Mouse (Mus musculus) leukemia stem cell, adult 10-12 weeks (primary cell): ENCODE data around the gene Olfr373. TPM values are rescaled to one million over a fixed set of nuclear protein-coding genes. Genes with fewer than 3 reads are reported as not detected.

ENCODE experiments used
- polyA plus RNA-seq: library from polyadenylated mRNA; stranded (reverse); fragments of >175 nt; gene quantifications from 2 replicates; pipeline ENCODE4 v1.2.3, GENCODE M21; 2012; ENCODE audit warnings: low replicate concordance

Olfr373 gene
- polyA plus RNA-seq, result 0.06 TPM in 1 of 2 replicates, not detected in the other

DNA sequence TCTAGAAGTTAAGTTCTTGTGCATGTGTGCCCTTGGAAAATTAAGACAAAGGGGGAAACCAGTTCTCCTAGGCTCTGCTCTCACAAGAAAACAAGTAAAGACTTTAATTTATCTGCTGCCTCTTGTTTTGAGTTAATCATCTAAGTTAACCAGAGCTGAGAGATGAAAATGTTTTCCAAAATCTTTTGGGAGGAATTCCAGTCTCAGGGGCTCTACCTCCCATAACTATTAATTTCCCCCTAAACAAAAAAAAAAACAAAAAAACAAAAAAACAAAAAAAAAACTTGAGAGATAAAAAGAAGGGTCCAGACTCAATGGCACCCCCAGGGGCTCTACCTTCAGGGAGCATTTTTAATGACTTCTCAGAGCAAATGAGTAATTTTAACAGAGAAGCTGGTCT lies at the start of gene Olfr373:
TSS of gene Olfr373 (plus strand) at position 301 of the 400 bp plus-strand sequence.

DNA sequence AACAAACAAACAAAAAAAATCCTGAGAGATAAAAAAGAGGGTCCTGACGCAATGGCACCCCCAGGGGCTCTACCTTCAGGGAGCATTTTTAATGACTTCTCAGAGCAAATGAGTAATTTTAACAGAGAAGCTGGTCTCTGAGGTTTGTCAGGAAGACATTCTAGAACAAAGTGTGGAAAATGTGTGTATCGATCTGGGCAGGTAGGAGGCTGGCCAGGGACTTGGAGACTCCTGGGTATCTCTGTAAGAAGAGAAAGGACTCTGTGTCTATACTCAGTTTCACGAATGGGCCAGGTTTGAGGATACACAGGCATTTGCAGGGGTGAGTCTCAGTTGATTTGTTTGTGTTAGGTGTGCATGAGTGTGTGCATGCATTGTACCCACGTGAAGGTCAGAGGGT lies 42.1 kb upstream of the Olfr373 start, which contains the start of gene Olfr372:
TSS of gene Olfr372 (plus strand) at position 301 of the 400 bp plus-strand sequence.

GRCm38 (mm10) chr8:72106740-72107139 lies 23.8 kb downstream of the Olfr373 start, which contains the start of gene Olfr374:
Gene Olfr374 (plus strand): TSS chr8:72107040.

GRCm38 (mm10) chr8:72134756-72135445 lies 51.9 kb downstream of the Olfr373 start, which contains the start of gene Tpm4:
Gene Tpm4 (plus strand): TSS chr8:72134975.

Other genes starting within 250 kb of the Olfr373 start
- 0.20 and 0.48 TPM in 2 replicates for gene Zfp709, start 201.2 kb upstream of the Olfr373 start, polyA plus RNA-seq
- gene Zfp882, start 174.6 kb upstream of the Olfr373 start, polyA plus RNA-seq, result 0.09 and 0.49 TPM in 2 replicates
- 0.25 and 2.2 TPM in 2 replicates for gene Zfp617, start 174.5 kb upstream of the Olfr373 start, polyA plus RNA-seq
- 1.1 and 4.8 TPM in 2 replicates for gene Zfp961, start 132.1 kb upstream of the Olfr373 start, polyA plus RNA-seq
- 6.8 and 30.5 TPM in 2 replicates for gene Cyp4f18, start 73.6 kb upstream of the Olfr373 start, polyA plus RNA-seq
- gene Olfr372, start 42.0 kb upstream of the Olfr373 start, polyA plus RNA-seq, result not detected in 2 replicates
- 0.02 TPM in 1 of 2 replicates, not detected in the other for gene Olfr374, start 23.9 kb downstream of the Olfr373 start, polyA plus RNA-seq
- 15.1 and 15.6 TPM in 2 replicates for gene Tpm4, start 51.8 kb downstream of the Olfr373 start, polyA plus RNA-seq
- gene Rab8a, start 78.0 kb downstream of the Olfr373 start, polyA plus RNA-seq, result 24.9 and 70.2 TPM in 2 replicates
- 4.4 and 24.5 TPM in 2 replicates for gene Hsh2d, start 106.5 kb downstream of the Olfr373 start, polyA plus RNA-seq
- gene Cib3, start 129.7 kb downstream of the Olfr373 start, polyA plus RNA-seq, result not detected in 2 replicates
- gene Gm11034, start 130.5 kb downstream of the Olfr373 start, polyA plus RNA-seq, result not detected in 2 replicates
- gene Fam32a, start 136.6 kb downstream of the Olfr373 start, polyA plus RNA-seq, result 18.2 and 24.8 TPM in 2 replicates
- 191 and 210 TPM in 2 replicates for gene Ap1m1, start 156.8 kb downstream of the Olfr373 start, polyA plus RNA-seq
- gene Gm10282, start 222.1 kb downstream of the Olfr373 start, polyA plus RNA-seq, result 10.7 and 26.0 TPM in 2 replicates
- 116 and 306 TPM in 2 replicates for gene Klf2, start 235.9 kb downstream of the Olfr373 start, polyA plus RNA-seq